Mouse (Mus musculus): ENCODE results near the gene Col8a2. TPM values are rescaled to one million over a fixed set of nuclear protein-coding genes. Genes with fewer than 3 reads are reported as not detected.

Col8a2 gene
- total RNA-seq (2023): not detected

GRCm38 (mm10) chr4:126286492-126286891 lies at the start of gene Col8a2:
Gene Col8a2 (plus strand): TSS chr4:126286793.

DNA sequence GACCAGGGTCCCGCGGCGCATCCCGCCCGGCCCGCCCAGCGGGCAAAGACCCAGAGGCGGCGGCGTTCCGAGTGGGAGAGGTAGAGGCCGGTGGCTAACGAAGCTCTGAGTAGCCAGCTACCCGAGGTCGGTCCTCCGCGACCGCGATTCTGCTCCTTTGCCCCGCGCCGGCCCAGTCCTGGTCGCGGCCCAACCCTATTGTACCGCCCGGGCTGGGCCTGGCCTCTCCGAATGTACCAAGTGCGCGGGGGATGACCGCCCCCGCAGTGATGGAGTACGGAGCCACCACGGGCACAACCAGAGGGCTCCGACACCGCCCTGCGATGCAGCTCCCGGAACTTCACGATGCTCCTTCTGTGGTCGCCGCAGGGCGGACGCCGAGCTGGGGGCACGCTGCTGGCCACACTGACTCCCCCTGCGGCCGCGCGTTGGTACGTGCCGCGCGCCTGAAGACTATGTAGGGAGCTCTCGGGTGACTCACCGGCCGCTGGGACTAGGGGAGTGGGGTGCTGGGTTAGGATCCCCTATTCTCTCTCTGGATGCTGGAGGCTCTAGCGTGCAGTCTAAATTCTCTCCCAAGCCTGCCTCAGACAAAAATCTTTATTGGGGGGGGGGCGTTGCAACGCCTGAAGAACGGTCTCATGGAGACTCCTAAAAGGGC lies 30.3 kb upstream of the Col8a2 start, which contains the start of gene Map7d1:
Gene Map7d1 (minus strand): TSS at position 213 of the 661 bp plus-strand sequence.

GRCm38 (mm10) chr4:126262119-126262807 lies 24.3 kb upstream of the Col8a2 start, which contains the start of gene Trappc3:
Gene Trappc3 (plus strand): TSS chr4:126262325.

DNA sequence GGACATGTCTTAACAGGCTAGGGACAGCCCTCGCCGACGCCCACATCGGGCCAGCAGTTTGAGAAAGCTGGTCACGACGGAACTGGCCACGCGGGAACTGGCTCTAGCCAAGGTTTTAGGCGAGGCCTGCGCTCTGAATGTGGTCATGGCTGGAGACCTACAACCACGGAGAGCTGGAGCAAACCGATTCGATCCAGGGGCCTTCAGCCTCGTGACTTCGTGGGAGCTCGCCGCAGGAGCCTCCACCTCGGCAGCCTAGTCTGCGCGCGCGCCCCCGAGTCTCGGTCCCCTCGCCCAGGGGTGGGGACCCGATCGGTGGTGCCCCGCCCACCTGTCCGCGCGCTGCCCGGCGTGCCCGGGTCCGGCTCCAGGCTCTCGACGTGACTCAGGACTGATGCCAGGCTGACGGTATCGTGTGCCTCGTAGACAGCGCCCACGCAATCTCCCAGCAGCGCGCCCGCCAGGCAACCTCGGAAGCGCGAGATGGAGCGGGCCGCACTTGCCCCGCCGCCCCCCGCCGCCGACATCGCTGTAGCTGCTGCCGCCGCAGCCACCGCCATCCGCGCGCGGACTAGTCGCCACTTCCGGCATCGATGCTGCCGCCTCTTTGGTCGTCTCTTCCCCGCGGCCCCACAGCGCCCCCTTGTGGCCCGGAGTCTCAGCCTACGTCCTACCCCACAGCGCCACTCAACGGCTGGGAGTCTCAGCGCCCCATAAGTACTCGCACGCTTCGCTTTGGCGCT lies 34.7 kb downstream of the Col8a2 start, which contains the start of gene Adprhl2:
Gene Adprhl2 (minus strand): TSS at position 593 of the 743 bp plus-strand sequence.

DNA sequence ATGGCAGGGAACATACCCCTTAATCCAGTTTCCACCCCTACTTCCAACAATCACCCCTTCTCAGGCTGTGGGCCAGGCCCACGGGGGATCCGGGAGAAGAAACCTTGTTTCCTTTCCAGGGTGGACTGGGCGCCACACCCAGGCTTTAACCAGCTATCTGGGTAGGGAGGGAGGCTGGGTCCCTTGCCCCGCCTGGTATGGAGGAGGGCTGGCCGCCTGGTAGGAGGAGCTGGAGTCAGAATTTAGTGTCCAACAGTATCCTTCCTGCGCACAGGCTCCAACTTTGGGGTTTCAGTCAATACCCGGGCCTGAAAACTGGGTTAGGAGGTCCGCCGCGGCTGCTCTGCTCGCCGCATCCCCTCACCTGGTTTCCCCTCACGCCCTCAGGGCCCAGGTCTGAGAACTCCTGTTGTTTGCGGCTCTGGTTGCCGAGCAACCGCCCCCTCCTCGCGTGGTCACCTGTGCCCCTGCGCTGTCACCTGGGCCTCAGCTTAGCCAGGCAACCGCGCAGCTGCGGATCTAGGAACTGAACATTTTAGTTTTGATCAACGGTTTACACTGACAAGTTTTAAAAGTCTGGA lies 38.8 kb downstream of the Col8a2 start, which contains the start of gene Tekt2:
Gene Tekt2 (minus strand): TSS at position 408 of the 581 bp plus-strand sequence.

Other genes starting within 250 kb of the Col8a2 start
- 10 to 100 TPM; 28.8 to 36.9 TPM for gene Mrps15, start 239.9 kb upstream of the Col8a2 start, total RNA-seq (2023)
- 10 to 100 TPM in 1 of 2 experiments, 1 to 10 TPM in 1; 8.8 to 10.3 TPM for gene Oscp1, start 228.2 kb upstream of the Col8a2 start, total RNA-seq (2023)
- 10 to 100 TPM; 27.8 to 39.7 TPM for gene Lsm10, start 190.2 kb upstream of the Col8a2 start, total RNA-seq (2023)
- gene Stk40, start 182.8 kb upstream of the Col8a2 start, total RNA-seq (2023): 10 to 100 TPM; 60.4 to 63.6 TPM
- 1 to 10 TPM; 1.2 to 2.2 TPM for gene Eva1b, start 139.0 kb upstream of the Col8a2 start, total RNA-seq (2023)
- gene Sh3d21, start 123.3 kb upstream of the Col8a2 start, total RNA-seq (2023): under 1 TPM; 0.42 to 0.47 TPM
- 100 to 1,000 TPM; 242 to 273 TPM for gene Thrap3, start 84.0 kb upstream of the Col8a2 start, total RNA-seq (2023)
- 100 to 1,000 TPM; 106 to 115 TPM for gene Map7d1, start 30.4 kb upstream of the Col8a2 start, total RNA-seq (2023)
- gene Trappc3, start 24.5 kb upstream of the Col8a2 start, total RNA-seq (2023): 10 to 100 TPM; 29.7 to 34.9 TPM
- 10 to 100 TPM; 13.1 to 16.5 TPM for gene Adprhl2, start 34.9 kb downstream of the Col8a2 start, total RNA-seq (2023)
- gene Tekt2, start 38.9 kb downstream of the Col8a2 start, total RNA-seq (2023): not detected
- gene Ago3, start 142.8 kb downstream of the Col8a2 start, total RNA-seq (2023): 10 to 100 TPM in 1 of 2 experiments, 1 to 10 TPM in 1; 9.0 to 11.7 TPM
- 10 to 100 TPM; 11.7 to 13.9 TPM for gene Ago1, start 181.8 kb downstream of the Col8a2 start, total RNA-seq (2023)
- gene Ago4, start 246.7 kb downstream of the Col8a2 start, total RNA-seq (2023): 10 to 100 TPM in 1 of 2 experiments, 1 to 10 TPM in 1; 9.2 to 10.8 TPM

Measured in neutrophil, adult 59 days (primary cell).